ENCODE assay signal across 20 mouse cellular contexts in genomic region chr3:90404121-90404520, GRCm38 (mm10). TPM values are rescaled to one million over a fixed set of nuclear protein-coding genes. Genes with fewer than 3 reads are reported as not detected.
A peak's percentile ranks its signal among the peaks of the same experiment; 100 is the strongest.
DNase-seq lines count a peak whose midpoint lies in the region; TF ChIP-seq lines count a peak whose summit lies in the region.
"Had no signal": no experiment of that assay in that cellular context is flagged by ENCODE, and none has a peak within 500 bp of the region (broad histone marks: within the 10 kb centered on the region; RNA-seq: fewer than 3 reads in every experiment).

No protein-coding gene starts in this region.

- TF ChIP-seq CTCF in layer of hippocampus, adult 2 months (conservative IDR thresholded peaks at IDR 0.05): no peak

- peak; percentile 82 to 93 for DNase-seq in adrenal gland, adult (ENCODE audit: inconsistent age in 2 of 2, low spot score in 1 of 2)
- no peak for DNase-seq in adrenal gland, postnatal 25 days
- DNase-seq in heart, adult 11 months: peak; percentile 61
- DNase-seq in heart, postnatal 4 days: no peak
- peak; percentile 81 for DNase-seq in adrenal gland, adult 8-10 months
- DNase-seq in adrenal gland, postnatal 14 days: peak; percentile 71
- DNase-seq in layer of hippocampus, adult 2 months (ENCODE audit: low spot score in 2 of 2): no peak
- DNase-seq in cerebellum, postnatal 4 days (ENCODE audit: low spot score in 2 of 2): no peak
- DNase-seq: B cell, adult 2 months; cerebellum, adult 11-12 months; cerebellum, adult 2 months; cerebellum, adult 9-10 months; cerebellum, postnatal 10 days; cerebellum, postnatal 25 days; embryo, embryonic 11 days had no signal

- no peak overlapping the region for H3K4me3 ChIP-seq in layer of hippocampus, adult 2 months
- H3K4me3 ChIP-seq: embryonic facial prominence, embryonic 13.5 days; embryonic facial prominence, embryonic 15.5 days; erythroblast, embryonic 14.5 days; forebrain, embryonic 10.5 days; forebrain, embryonic 12.5 days had no signal

- H3K27ac ChIP-seq in layer of hippocampus, adult 2 months: no peak overlapping the region
- H3K27ac ChIP-seq: embryonic facial prominence, embryonic 13.5 days; embryonic facial prominence, embryonic 15.5 days; forebrain, embryonic 10.5 days; forebrain, embryonic 12.5 days had no signal

RNA-seq across cellular contexts. Expression of gene Slc27a3, which starts 14.4 kb away (rescaled TPM):
- 130 and 146 TPM in 2 replicates for total RNA-seq in adrenal gland, postnatal 25 days (2021)
- 1 to 10 TPM; 3.4 to 3.9 TPM for total RNA-seq in heart, postnatal 4 days (2021)
- 100 to 1,000 TPM; 132 to 297 (median 196) TPM for total RNA-seq in adrenal gland, adult 8-10 months (2022)
- total RNA-seq in adrenal gland, postnatal 14 days (2021): 73.1 and 86.4 TPM in 2 replicates
- 10 to 100 TPM; 15.0 to 17.2 TPM for total RNA-seq in layer of hippocampus, adult 2 months (2021)

RNA-seq across cellular contexts. Expression of gene Ints3, which starts 29.3 kb away (rescaled TPM):
- total RNA-seq in adrenal gland, postnatal 25 days (2021): 91.2 and 92.3 TPM in 2 replicates
- total RNA-seq in heart, postnatal 4 days (2021): 10 to 100 TPM; 24.1 to 28.6 TPM
- 100 to 1,000 TPM; 107 to 119 (median 110) TPM for total RNA-seq in adrenal gland, adult 8-10 months (2022)
- 59.5 and 62.4 TPM in 2 replicates for total RNA-seq in adrenal gland, postnatal 14 days (2021)
- 10 to 100 TPM; 74.1 to 75.4 TPM for total RNA-seq in layer of hippocampus, adult 2 months (2021)

Comparison
In these comparisons a context has a peak if more than half of its experiments do, and no peak if none do; other contexts are left out.
1. DNase-seq: peak in adrenal gland, adult (2 of 2), heart, adult 11 months (single experiment), adrenal gland, adult 8-10 months (single experiment) and adrenal gland, postnatal 14 days (single experiment); none in adrenal gland, postnatal 25 days (single experiment), heart, postnatal 4 days (single experiment), layer of hippocampus, adult 2 months (0 of 2) and cerebellum, postnatal 4 days (0 of 2).